In the genomic region with DNA sequence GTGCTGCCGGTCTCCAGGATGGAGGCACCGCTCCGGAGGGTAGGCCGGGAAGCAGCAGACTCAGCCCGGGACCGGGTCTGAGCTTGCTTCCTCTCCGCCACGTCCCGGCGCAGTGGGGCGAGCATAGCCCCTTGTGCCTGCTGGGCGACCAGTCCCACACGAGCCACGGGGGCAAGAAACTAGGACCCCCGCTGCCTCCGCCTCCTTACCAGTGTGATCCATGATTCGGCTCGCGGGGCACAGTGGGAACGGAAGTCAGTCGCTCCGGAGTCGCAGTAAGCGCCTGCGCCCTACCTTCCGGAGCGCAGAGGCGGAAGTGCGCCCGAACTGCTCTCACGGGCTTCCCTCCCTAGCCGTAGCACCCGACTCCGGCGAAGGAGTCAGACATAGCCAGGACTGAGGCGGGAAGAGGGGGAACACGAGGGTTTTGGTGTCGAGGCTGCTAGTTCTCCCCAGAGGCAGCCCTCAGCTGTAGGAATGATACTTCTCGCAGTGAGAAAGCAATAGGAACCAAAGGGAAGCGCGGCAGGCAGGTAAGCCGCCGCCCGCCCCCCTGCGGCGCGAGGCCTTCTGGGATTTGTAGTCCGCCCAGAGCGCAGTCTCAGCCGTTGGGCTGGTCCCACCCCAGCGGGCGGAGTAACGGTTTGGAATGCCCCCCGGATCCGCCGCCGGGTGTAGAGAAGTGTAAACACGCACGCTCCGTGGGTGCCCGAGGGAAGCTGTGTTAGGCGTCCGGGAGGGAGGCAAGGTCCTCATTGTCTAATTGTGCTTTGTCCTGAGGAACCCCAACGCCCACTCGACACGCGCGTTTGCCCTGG, we compare ENCODE assay signal across 8 mouse cellular contexts. TPM values are rescaled to one million over a fixed set of nuclear protein-coding genes. Genes with fewer than 3 reads are reported as not detected.
DNase-seq lines count a peak whose midpoint lies in the region; ATAC-seq and TF ChIP-seq lines count a peak whose summit lies in the region.

A gene (minus strand): TSS at position 303 of the 818 bp plus-strand sequence.

- H3K9me3 ChIP-seq in hindbrain, embryonic 10.5 days = no peaks in the 10 kb centered on the region
- H3K9me3 ChIP-seq in lung, postnatal 0 days (ENCODE audit: low read length) = no peaks in the 10 kb centered on the region

- peaks cover 1% of the 10 kb centered on the region for H3K36me3 ChIP-seq in hindbrain, embryonic 10.5 days
- no peaks in the 10 kb centered on the region for H3K36me3 ChIP-seq in lung, postnatal 0 days (ENCODE audit: insufficient read depth, low read length)

- H3K27me3 ChIP-seq in hindbrain, embryonic 10.5 days (ENCODE audit: insufficient read depth, poor library complexity, severe bottlenecking) = no peaks in the 10 kb centered on the region
- no peaks in the 10 kb centered on the region for H3K27me3 ChIP-seq in lung, postnatal 0 days (replicated peaks; ENCODE audit: insufficient read depth, low read length)

- H3K4me1 ChIP-seq in hindbrain, embryonic 10.5 days (replicated peaks) = peaks cover 20% of the 10 kb centered on the region
- peaks cover 3% of the 10 kb centered on the region; the same call in 1 of the 2 replicates for H3K4me1 ChIP-seq in lung, postnatal 0 days (ENCODE audit: insufficient read depth, low read depth, low read length)

- H3K9ac ChIP-seq in lung, postnatal 0 days (replicated peaks; ENCODE audit: low read depth) = peak within 1 kb of the TSS; percentile 63

- peak within 1 kb of the TSS; percentile 96 for H3K27ac ChIP-seq in hindbrain, embryonic 10.5 days
- H3K27ac ChIP-seq in lung, postnatal 0 days (ENCODE audit: low read length) = peak within 1 kb of the TSS; percentile 82

- peak; percentile 99 for ATAC-seq in frontal cortex, adult (ENCODE audit: low TSS enrichment)
- peak; percentile 98 for ATAC-seq in lung, postnatal 0 days

- whole genome bisulfite sequencing in hindbrain, embryonic 10.5 days = under 1% methylated on average over 68 of the region's 68 CpGs
- WGBS in lung, postnatal 0 days = under 1% methylated on average over 68 of the region's 68 CpGs

- TF ChIP-seq EP300 in lung, postnatal 0 days (IDR thresholded peaks at IDR 0.05) = no peak

- peak; percentile 5; the same call in 1 of the 2 replicates for TF ChIP-seq CTCF in lung, postnatal 0 days (IDR thresholded peaks at IDR 0.05)

- H3K4me3 ChIP-seq in hindbrain, embryonic 10.5 days = peak within 1 kb of the TSS; percentile 92
- H3K4me3 ChIP-seq in lung, postnatal 0 days (ENCODE audit: low read depth, low read length) = peak within 1 kb of the TSS; percentile 92

- peak; percentile 86 for DNase-seq in MEL-GATA-1-ER (ENCODE audit: extremely low read depth, low read depth)
- DNase-seq in cerebellum, adult 8-10 months = peak; percentile 98
- peak; percentile 95 for DNase-seq in hindbrain, embryonic 10.5 days (ENCODE audit: low spot score)
- peak; percentile 94 for DNase-seq in layer of hippocampus, adult 9-11 months
- peak; percentile 96 for DNase-seq in lung, postnatal 0 days (ENCODE audit: low spot score)
- peak; percentile 89 for DNase-seq in ovary, postnatal 14 days (ENCODE audit: low spot score)
- peak; percentile 97 for DNase-seq in thymus, postnatal 14 days

- H3K4me2 ChIP-seq in lung, postnatal 0 days (replicated peaks; ENCODE audit: low read depth, low read length) = peak within 1 kb of the TSS; percentile 82

RNA-seq across cellular contexts. Expression of the gene that starts here (rescaled TPM):
- 17.7 and 18.1 TPM in 2 replicates for polyA plus RNA-seq in hindbrain, embryonic 10.5 days (2016; fragmentation: Nextera tagmentation; extraction: Ambion mirVana)
- polyA plus RNA-seq in lung, postnatal 0 days (2015; fragmentation: Nextera tagmentation; extraction: Ambion mirVana) = 7.2 and 9.0 TPM in 2 replicates

Comparison
In these comparisons a context has a peak if more than half of its experiments do, and no peak if none do; other contexts are left out.
1. Peak in every context shown above with its lines: DNase-seq, ATAC-seq, H3K4me3 ChIP-seq and H3K27ac ChIP-seq.